Mouse (Mus musculus) 3134 (cell line): ENCODE measurements at regions not wholly inside any gene's neighbourhood (a gene's known extent, or its start where the extent isn't known, plus 50 kb on each side); places are given as distances from the start of the nearest gene placed in this dataset.

Experiments used
- DNase-seq: peaks from one replicate; pipeline ENCODE4 v3.0.0-alpha.2; 2011; ENCODE audit warnings: low spot score; ENCODE audit not compliant: insufficient read length; ENCODE audit errors: extremely low read depth

DNA sequence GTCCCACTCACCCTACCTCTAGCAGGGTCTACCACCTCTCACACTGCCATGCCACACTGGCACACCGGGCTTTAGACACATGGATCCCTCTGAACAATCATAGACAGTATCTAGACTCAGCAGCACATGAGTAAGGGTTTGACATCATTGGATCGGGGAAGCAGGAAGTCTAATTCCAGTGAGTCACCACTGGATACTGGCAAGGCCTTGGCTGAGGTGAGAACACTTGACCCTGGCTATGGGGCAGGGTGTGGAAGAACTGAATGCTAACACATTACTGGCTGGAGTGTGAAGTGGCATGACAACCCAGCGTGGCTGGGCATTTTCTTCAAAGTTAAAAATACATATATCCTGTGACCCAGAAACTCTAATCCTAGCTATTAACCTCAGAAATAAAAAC is 114.4 kb downstream of the H2afy start:
- DNase-seq: peak; percentile 73

DNA sequence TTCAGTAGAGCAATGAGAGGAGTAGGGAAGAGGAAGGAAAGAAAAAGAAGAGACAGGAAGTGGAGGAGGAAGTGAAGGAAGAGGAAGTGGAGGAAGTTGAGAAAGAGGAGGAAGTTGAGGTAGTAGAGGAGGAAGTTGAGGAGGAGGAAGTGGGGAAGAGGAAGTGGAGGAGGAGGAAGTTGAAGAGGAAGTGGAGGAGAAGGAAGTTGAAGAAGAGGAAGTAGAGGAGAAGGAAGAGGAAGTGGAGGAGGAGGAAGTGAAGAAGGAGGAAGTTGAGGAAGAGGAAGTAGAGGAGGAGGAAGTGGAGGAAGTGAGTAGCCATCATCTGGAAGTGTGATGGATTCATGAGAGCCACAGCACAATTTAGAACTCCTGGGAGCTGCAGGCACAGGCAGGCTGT is 122.2 kb downstream of the H2afy start:
- DNase-seq: no peak

DNA sequence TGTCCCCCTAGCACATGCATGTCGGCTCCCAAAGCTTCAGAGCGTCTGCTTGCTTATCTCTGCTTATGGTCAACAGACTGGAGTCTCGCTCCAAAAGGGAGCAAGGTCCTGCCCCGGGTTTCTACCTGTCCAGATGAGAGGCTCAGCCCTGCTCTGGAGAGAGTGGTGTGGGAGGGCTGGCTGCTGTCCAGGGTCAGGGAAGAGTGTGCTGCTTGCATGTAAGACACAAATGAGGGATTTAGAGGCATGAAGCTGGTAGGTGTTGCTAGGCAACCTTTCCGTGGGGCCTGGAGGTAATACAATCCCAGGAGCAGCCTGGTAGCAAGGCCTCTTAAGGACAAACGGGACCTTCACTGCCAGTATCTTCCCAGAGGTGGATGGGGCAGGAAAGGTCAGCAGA is 125.7 kb downstream of the H2afy start:
- no peak for DNase-seq

DNA sequence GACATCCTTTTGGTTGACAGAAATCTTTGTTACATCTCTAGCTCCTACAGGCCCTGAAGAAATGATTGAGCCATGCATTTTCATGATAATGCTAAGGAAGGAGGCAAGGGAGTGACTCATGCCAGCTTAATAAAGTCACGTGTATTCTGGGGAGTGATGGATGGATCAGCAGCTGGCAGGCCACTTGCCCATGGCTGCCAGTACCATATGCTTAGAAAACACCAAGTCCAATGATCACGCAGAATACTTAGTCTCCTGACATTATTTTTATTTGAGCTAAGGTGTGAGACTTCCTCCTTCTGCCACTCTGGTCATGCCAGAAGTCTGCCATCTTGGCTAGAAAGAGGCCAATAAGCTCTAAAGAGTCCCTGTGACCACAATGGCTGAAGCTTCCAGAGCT is 129.3 kb downstream of the H2afy start:
- DNase-seq: no peak

DNA sequence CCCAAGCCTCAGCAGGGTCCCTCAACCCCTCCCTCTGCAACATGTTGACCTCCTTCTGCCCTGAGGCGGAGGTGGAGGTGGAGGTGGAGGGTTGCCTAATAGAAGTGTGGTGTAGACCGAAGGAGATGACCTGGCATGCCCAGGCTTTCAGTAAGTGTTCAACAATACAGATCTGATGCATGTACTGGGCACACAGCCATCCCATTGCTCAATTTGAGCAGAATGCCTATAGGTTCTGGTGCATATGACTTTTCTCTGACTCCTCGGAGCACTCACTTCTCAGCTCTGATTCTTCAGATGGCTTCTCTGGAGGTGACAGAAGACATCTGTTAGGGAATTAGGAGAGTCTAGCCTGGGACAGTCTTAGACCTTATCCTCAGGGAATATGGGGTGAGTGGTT is 130.4 kb downstream of the H2afy start:
- no peak for DNase-seq

DNA sequence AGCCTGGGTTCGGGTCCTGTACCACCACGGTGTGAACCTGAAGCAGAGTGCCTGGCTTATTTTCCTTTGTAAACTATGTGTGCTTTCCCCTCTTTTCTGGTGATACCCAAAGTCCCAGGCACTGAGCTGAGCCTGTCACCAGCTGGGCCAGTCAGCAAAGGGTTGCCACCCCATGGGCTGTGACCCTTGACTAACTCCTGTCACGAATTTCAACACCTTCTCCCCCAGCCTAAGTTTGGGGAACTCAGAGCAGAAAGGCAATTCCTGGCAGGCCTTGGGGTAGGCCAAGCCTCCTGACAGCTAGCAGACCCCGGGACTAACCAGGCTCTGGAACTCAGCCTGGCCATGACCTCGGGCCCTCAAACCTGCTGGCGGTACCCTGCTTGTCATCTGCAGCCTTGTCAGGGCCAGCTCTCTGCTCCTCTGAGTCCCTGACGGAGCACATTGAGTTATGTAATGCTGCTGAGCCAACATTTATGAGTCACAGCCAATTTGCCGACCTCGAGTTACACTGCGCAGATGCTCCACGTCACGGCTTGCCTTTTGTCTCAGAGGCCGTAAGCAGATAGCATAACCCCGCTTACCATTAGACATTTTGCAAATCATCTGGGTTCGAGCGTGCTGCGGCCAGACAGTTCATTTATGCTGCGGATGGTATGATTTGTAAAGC is 132.3 kb downstream of the H2afy start:
- DNase-seq: no peak

DNA sequence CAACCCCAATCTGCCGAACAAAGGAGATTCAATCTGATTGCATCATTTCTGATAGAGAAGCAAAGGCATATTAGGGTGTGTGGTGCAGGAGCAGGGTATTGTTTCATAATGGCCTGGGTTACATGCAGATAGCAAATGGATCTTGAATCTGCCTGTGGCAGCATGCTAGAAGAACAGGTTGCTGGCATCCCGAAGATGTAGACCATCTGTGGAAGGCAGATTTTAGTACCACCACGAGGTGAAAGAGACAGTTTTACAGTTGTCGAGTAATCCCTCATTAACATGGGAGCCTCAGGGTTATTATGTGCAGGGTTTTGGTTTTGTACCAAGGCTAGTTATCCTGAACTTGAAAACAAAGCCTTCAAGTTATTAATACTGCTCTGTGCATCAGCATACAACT is 140.9 kb downstream of the H2afy start:
- no peak for DNase-seq

DNA sequence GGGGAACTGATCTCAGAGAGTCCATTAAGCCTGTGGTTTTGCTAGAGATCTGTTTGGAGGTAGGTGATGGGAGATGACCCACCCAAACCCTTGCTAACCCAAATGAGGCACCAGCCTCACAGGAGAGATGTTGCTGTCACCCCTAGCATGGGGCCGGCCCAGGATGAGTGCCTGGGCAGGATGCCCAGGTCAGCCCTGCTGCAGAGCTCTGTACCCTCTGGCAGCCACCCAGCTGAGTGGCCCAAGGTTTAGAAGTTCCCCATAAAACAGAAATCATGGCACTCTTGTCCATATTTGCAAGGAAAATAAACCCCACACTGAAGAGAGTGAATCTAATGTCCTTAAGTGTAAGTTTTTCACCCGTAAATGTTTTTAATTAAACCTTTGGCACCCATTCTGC is 141.7 kb downstream of the H2afy start:
- DNase-seq: peak; percentile 54

DNA sequence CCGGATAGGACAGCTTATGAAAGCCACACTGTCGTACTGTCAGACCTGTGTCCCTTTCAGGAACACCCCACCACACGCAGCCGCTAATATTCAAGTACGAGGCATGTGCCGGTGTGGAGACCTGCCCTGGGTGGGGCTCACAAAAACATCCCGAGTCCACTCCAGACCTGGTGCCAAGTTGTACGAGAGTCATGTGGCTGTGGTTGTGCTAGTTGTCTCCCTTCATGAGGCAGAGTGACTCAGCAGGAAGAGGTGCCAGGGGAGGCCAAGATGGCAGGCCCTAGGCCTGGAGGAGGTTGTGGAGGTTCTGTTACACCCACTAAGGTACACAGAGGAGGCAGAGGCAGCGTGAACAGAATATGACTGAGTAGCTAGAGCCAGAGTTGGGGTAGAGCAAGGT is 143.5 kb downstream of the H2afy start:
- DNase-seq: peak; percentile 79

DNA sequence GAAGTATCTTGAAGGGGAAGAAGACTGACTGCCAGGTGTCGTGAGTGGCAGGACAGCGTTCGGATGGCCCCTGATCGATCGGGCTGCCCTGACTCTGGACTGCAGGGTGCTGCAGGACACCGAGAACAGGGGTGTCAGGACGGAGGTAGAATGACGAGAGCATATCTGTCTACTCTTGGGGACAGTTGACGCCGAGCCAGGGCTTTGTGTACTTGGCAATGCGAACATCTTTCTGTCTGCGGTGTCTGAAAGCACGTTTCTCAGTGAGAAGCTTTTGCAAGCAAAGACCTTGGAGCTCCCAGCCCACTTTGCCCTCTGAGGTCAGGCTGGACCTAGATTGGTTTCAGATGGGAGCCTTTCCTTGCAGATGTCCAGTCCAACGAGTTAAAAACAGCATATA is 144.9 kb downstream of the H2afy start:
- DNase-seq: no peak

DNA sequence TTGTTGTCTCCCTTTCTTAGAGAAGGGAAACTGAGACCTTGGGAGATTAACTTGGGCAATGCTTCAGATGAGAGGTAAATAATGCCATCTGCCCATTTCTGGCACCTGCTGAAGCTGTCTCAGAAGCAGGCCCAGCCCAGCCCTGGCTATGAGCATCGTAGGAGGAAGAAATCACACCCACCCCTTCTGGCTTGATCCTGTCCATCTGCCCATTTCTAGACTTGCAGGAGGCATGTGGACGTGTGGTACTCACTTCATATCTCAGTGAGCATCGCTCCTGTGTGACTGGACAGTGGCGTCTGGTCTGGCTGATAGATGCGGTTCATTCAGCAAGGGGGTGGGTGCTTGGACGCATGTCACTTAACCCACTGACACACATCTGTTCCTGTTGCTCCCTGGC is 146.0 kb downstream of the H2afy start:
- no peak for DNase-seq

DNA sequence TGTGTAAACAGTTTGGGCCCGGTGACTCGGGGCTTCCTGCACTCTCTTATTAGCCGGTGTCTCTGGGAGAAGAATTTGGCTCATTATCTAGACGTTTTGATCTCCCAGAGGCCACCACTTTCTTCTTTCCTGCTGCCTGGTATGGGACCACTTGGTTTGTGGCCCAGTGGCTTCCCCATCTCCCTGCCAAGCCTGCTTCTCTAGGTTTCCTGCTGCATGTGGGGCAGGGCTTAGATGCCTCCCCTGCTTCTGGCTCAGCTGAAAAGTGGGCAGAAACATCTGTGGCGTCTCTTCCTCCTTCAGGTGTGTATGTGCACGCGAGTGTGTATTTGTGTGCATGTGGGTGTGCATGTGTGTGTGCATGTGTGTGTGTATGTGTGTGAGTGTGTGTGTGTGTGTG is 146.8 kb downstream of the H2afy start:
- no peak for DNase-seq

DNA sequence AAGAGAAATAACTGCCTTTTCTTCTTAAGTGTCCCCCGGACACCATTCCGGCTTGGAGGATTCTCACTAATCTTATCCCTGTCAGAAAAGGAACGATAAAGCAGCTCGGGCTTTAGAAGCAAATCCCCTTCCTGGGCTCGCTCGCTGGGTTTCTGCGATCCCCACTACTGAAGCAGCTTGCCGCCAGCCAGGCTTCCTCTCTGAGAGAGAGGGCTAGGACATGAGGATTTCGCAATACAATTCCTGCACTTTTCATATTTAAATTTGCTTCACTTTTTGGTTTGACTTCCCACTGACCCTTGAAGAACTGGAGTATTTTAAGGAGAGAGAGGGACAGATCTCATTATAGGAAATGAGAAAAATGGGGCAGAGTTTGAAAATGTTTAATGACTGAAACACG is 149.4 kb upstream of the Pitx1 start:
- DNase-seq: no peak

DNA sequence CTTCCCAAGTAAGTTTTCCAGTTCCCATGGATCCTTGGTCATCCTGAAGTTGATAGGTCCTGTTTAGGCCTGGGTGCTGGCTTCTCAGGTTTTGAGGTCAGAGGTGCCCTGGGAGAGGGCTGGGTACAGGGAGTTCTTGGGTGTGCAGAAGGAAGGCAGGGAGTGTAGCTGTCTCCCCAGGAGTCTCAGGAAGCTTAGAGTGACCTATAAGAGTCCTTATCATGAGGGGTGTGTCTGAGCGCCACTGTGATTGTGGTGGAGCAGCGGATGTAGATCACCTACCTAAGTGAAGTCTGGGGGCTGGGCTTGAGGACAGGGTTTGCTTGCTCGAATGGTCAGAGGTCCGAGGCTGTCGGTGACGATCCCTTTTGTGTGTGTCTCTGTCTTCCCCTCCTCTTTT is 148.8 kb upstream of the Pitx1 start:
- no peak for DNase-seq

DNA sequence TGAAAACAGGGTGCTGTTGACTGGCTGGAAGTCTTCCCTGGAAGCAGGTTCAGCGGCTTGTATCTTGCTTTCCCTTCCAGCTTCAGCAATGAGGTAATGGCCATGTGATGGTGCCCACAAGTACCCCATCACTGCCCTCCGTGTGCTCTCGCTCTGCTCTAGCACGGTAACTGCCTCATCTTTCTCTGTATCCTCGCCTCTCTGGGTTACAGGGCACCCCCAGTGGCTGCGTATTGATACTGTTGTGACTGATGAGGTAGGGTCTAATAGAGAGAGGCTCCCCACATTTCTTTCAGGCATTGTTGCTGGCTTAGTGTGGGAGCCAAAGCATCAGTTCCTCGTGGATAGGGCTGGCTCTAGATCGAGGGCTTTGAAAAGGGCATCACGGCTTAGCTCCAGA is 147.9 kb upstream of the Pitx1 start:
- DNase-seq: no peak

DNA sequence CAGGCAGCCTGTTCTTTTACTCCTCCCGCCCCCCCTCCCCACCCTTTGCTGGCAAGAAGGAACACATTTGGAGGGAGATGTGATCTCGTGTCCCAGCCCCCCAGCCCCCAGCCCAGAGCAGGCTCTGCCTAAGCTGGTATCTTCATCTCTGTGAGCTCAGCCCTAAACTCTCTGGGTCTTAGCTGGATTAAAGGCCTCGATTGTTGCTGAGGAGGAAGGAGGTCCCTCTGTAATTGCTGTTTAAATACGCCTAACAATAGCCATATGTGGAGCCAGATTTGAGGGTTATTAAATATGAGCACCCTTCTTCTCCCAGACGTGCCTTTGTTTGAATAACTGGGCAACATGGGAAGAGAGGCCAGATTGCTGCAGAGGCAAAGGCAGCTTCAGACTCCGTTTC is 145.0 kb upstream of the Pitx1 start:
- no peak for DNase-seq

DNA sequence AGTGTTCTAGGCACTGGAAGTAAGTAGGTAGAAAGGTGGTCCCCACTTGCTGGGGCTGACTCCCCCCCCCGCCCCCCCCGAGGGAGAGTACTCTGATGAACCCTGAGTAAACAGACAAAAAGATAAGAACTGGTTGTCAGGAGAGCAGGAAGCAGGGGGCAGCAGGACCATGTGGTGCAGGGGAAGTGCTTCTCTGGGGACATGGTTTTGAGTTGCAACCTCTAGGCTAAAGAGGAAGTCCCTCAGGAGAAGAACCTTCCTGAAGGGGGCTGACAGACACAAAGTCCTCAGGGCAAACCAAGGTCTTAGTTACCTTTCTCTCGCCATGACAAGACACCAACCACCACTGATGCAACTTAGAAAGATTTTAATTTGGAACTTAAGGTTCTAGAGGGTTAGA is 141.9 kb upstream of the Pitx1 start:
- DNase-seq: no peak

DNA sequence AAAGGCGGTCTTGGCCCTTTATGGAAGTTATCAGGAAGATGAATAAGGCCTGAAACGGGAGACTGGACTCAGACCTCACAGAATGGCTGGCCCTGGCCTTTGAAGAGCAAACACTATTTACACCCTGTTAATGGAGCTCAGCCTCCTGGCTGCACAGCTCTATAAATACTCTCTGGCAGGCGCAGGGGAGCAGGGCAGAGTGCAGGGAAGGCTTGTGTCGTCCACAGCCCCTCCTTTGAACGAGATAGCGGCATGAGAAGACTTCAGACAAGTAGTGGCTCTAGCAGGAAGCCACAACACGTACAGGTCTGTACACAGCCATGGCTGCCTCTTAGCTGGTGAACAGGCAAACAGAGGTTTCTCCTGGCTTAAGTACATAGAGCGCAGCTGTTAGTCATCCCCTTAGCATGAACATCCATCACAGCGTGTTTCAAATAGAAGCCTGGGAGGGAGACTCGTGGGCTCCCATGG is 141.0 kb upstream of the Pitx1 start:
- DNase-seq: no peak

DNA sequence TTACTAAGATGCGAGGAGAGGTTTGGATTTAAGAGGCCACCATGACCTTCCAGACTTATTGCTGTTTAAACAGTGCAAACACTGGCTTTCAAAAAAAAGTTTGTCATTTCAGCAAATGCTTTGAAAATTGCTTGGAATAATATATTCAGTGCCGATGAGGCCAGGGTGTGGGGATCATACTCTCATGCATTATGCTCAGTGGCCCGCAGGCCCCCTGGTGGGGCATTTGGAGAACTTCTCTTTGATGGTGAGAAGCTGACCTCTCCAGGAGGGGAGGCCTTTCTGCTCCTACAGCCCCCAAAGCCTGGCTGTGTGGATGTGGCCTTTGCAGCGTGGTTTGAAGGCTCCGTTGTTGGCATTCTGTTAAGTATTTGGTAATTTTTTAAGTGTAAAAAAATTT is 138.1 kb upstream of the Pitx1 start:
- no peak for DNase-seq

DNA sequence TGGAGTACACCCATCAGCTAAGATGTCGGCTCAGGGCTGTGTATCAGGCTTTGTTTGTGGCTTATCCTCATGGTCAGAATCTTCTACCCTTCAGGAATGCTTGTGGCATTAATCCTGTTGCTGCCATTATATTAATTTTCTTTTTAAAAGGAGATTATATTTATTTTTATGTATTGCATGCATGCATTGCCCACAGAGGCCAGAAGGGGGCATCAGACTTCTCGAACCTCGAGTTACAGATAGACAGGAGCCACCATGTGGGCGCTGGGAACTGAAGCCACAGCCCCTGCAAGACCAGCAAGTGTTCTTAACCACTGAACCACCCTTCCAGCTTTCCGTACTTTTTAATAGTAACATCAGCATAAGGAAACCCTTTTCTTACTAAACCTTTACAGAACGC is 134.7 kb upstream of the Pitx1 start:
- no peak for DNase-seq

DNA sequence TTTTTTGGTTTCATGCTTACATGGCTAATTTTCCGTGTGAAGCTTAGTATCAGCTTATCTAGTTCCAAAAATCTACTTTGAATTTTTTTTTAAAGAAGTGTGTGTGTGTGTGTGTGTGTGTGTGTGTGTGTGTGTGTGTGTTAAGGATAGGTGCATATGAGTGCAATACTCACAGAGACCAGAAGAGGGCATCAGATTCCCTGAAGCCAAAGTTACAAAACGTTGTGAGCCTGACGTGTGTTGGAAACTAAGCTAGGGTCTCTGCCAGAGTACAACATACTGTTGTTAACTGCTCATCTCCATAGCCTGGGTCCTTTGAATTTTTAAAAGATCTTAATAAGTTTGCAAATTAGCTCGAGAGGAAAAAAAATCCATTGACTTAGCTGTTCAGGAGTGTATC is 133.5 kb upstream of the Pitx1 start:
- no peak for DNase-seq

DNA sequence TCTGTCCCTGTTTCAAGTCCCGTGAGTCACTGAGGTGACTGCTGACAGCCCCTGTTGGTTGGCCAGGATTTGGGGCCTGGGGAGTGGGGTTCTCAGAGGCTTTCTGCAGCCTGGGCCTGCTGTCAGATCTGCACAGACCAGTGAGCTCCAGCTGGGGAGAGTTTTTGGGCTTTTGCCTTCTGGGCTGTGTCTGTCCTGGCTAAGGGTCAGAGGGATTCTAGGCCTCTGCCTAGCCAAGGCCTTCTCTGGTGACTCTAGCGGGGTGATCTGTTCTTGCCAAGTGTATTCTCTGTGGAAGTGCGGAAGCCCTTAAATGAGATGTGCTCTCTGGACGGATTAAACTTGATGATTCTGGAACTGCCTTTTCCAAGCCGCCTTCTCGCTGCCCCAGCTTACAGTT is 131.2 kb upstream of the Pitx1 start:
- no peak for DNase-seq

DNA sequence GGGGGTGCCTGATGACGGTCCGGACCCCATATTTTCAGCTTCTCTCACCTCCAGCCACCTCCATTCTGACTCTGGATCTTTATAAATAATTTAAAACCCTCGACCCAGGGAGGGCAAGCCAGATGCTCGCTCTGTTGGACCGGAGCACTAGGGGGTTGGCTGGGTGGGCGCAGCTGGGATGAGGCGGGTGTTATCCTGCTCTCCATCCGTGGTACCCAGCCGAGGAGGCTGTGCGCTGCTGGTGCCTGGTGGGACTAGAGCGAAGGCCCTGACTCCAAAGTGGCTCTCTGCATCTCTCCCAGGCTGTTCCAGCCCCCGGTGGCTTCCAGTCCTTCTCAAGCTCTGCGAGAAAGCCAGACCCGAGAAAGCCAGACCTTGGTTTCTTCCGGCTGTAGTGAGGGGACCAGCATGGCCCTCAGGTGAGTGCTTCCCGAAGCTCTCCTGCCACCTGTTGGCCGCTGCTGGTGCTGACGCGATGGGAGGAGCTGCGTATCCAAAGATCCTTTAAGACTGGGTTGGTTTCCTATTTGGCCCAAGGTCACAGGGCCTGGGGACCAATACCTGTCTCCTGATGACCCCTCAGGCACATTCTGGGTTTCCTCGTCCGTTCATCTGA is 127.1 kb upstream of the Pitx1 start:
- DNase-seq: peak; percentile 37
